Mouse (Mus musculus) lung, adult 2 months (tissue): Measurements from ENCODE around the gene Hist1h4a.
"Not testable (repeated sequence)": the region's sequence is repeated elsewhere in the genome, so short reads cannot be mapped to it uniquely, and the experiment has no call there.

Experiments
- CTCF ChIP-seq: fragments of 200-500 bp; IDR thresholded peaks from 2 replicates; pipeline ENCODE4 v1.5.1; 2011; ENCODE audit warnings: mild to moderate bottlenecking, low read length, control low read depth; ENCODE audit not compliant: insufficient read depth
- POLR2A ChIP-seq: fragments of 200-500 bp; IDR thresholded peaks from 2 replicates; pipeline ENCODE4 v1.6.1; 2011; ENCODE audit warnings: low read depth, mild to moderate bottlenecking, control low read depth, low read length, borderline replicate concordance; ENCODE audit errors: extremely low read depth

DNA sequence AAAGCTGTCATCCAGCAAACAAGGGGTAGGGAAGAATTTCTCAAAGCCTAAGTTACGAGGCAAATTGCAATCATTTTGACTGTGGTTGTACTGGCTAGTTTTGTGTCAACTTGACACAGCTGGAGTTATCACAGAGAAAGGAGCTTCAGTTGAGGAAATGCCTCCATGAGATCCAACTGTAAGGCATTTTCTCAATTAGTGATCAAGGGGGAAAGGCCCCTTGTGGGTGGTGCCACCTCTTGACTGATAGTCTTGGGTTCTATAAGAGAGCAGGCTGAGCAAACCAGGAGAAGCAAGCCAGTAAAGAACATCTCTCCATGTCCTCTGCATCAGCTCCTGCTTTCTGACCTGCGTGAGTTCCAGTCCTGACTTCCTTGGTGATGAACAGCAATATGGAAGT is 8.6 kb upstream of the Hist1h4a start, which contains the start of gene Trim38:
- not testable (repeated sequence) for TF ChIP-seq CTCF, POLR2A
